Mouse (Mus musculus): ENCODE results near the gene Ube2d3. TPM values are rescaled to one million over a fixed set of nuclear protein-coding genes. Genes with fewer than 3 reads are reported as not detected.

The Ube2d3 gene
- polyA plus RNA-seq, 1 experiment, result 470 TPM

DNA sequence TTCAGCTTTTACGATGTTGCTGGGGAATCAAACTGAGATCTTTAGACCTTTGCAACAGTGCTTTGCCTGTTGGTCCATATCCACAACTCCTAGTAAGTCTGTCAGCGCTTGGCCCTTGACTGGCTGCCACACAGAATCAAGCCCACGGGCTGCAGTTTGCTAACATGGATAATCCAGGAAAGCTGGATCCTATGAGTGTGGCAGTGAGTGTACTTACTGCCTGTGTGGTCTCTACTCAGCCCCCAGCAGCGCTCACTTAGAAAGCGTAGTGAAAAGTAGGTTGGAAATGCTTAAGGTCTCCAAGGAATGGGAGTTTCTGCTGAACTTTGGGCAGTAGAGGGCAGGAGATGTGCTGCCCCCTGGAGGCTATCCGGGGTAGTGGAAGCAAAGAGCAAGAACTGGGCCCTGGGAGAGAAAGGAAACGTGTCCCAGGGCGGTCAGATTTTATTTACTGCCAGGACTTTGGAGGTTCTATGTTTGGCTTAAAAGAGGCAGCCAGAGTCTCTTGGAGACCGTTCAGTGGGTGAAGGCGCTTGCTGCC lies 67.5 kb downstream of the Ube2d3 start:
- Histone ChIP-seq H3K4me3 (ENCODE audit: insufficient read depth, low read length) (no peak overlapping the region), H3K4me1 (ENCODE audit: control insufficient read depth, insufficient read depth, low read length) (no peaks in the 10 kb centered on the region), H3K27ac (ENCODE audit: insufficient read depth, low read length) (no peak overlapping the region)
- TF ChIP-seq CTCF (IDR thresholded peaks at IDR 0.05; ENCODE audit: borderline replicate concordance, insufficient read depth, low read length) (peak; percentile 44; the same call in 1 of the 2 replicates), POLR2A (IDR thresholded peaks at IDR 0.05; ENCODE audit: low read depth, low read length) (no peak)

DNA sequence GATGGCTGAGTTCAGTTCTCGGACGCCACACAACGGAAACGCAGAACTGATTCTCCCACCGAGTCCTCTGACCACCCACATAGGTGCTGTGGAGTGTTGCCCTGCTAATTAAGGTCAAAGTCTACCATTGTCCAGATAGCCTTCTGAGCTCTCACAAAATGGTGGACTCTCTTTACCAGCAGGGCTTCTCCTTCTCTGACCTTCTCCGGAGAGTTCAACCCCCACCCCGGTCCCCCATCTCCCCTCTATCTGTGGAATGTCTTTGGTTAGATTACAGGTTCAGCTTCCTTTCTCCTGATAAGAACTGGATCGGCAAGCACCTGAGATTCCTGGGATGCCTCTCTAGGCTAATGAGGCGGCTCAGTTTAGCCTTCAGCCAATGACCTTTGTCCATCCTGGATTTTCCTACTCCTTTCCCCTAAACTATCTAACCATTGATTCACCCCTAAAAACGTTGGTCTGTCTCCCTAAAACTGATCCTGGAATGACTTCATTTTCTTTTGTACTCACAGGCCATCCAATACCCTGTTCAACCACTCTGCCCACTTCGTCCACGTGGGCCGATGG lies 68.0 kb downstream of the Ube2d3 start:
- no peak for TF ChIP-seq POLR2A (IDR thresholded peaks at IDR 0.05; ENCODE audit: low read depth, low read length)
- no peak for TF ChIP-seq CTCF (IDR thresholded peaks at IDR 0.05; ENCODE audit: borderline replicate concordance, insufficient read depth, low read length)

DNA sequence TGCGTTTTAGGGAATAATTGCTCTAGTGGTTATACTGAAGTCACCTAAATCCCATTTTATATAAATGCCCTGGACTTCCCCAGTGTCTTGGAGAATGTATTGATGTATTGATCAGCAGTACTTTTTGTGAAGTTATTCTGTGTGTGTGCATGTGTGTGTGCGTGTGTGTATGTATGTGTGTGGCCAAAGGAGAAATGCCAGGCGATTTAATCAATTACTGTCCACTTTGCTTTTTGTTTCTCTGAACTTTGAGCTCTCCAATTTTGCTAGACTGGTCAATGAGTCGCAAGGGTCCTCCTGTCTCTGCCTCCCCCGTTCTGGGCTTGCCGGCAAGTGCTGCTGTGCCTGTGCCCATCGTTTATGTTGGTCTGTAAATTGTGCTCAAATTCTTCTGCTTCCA lies 69.6 kb downstream of the Ube2d3 start:
- Histone ChIP-seq H3K4me1 (ENCODE audit: control insufficient read depth, insufficient read depth, low read length) (no peaks in the 10 kb centered on the region), H3K4me3 (ENCODE audit: insufficient read depth, low read length) (no peak overlapping the region), H3K27ac (ENCODE audit: insufficient read depth, low read length) (no peak overlapping the region)
- no peak for TF ChIP-seq CTCF (IDR thresholded peaks at IDR 0.05; ENCODE audit: borderline replicate concordance, insufficient read depth, low read length)
- no peak for TF ChIP-seq POLR2A (IDR thresholded peaks at IDR 0.05; ENCODE audit: low read depth, low read length)

More for the DNA sequence above, 68.0 kb downstream of the Ube2d3 start:
- Histone ChIP-seq H3K4me3 (ENCODE audit: insufficient read depth, low read length) (no peak overlapping the region), H3K4me1 (ENCODE audit: control insufficient read depth, insufficient read depth, low read length) (no peaks in the 10 kb centered on the region), H3K27ac (ENCODE audit: insufficient read depth, low read length) (no peak overlapping the region)

DNA sequence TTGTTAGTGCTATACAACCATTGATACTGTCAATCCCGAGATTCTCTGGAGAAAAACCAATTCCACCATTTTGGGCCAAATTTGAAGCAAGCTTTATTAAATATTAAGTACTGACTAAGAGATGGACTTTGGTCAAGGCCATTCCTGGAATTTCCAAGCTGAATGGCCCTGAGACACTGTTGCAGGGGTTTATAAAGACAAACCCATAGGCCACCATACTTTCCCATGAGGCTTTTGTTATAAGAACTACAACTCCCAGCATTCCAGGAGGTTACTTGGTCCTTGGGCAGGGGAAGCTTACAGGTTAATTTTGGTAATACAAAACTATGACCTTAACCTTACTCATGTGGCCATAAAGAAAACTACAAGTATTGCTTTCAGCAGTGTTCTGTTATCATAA lies 70.2 kb downstream of the Ube2d3 start:
- Histone ChIP-seq H3K4me3 (ENCODE audit: insufficient read depth, low read length) (no peak overlapping the region), H3K27ac (ENCODE audit: insufficient read depth, low read length) (no peak overlapping the region), H3K4me1 (ENCODE audit: control insufficient read depth, insufficient read depth, low read length) (no peaks in the 10 kb centered on the region)
- TF ChIP-seq POLR2A (IDR thresholded peaks at IDR 0.05; ENCODE audit: low read depth, low read length) (no peak), CTCF (IDR thresholded peaks at IDR 0.05; ENCODE audit: borderline replicate concordance, insufficient read depth, low read length) (no peak)

DNA sequence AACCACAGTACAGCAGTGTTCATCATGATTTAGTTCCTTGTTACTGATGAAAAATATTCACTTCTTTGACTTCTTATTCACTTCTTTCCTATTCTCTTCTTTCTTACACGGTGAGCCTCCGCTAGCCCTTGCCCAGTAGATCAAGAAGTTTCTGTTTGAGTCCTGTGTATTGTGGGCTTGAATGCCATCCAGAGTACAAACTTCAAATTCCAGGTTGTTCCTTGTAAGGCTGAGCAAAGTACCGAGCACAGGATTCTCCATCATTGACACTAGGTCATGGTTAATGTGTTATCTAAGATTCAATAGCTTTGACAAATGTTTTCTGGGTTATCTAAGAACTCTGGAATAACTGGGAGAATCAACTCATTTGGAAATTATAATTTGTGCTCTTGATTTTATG lies 72.4 kb downstream of the Ube2d3 start:
- Histone ChIP-seq H3K27ac (ENCODE audit: insufficient read depth, low read length) (no peak overlapping the region), H3K4me3 (ENCODE audit: insufficient read depth, low read length) (no peak overlapping the region), H3K4me1 (ENCODE audit: control insufficient read depth, insufficient read depth, low read length) (no peaks in the 10 kb centered on the region)
- TF ChIP-seq CTCF (IDR thresholded peaks at IDR 0.05; ENCODE audit: borderline replicate concordance, insufficient read depth, low read length) (no peak), POLR2A (IDR thresholded peaks at IDR 0.05; ENCODE audit: low read depth, low read length) (no peak)

DNA sequence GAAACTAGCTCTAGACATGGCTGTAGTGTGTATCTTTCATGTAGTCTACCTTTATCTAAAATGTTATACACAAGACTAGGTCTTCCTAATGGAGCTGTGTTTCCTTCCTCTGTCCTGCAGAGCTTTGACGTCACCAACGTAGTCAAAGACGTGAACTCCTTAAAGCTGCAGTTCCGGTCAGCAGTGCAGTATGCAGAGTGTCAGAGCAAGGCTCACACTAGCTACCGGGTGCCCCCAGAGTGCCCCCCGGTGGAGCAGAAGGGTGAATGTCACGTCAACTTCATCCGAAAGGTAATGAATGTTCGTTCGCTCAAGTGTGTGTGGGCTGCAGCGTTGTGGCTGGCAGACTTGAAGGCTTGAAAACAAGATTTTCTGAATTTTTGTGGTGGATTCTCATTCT lies 73.7 kb downstream of the Ube2d3 start:
- Histone ChIP-seq H3K4me3 (ENCODE audit: insufficient read depth, low read length) (no peak overlapping the region), H3K27ac (ENCODE audit: insufficient read depth, low read length) (no peak overlapping the region), H3K4me1 (ENCODE audit: control insufficient read depth, insufficient read depth, low read length) (no peaks in the 10 kb centered on the region)
- no peak for TF ChIP-seq POLR2A (IDR thresholded peaks at IDR 0.05; ENCODE audit: low read depth, low read length)
- 0 out of 2 replicates have a peak, but pooled peaks have one; percentile 14 for TF ChIP-seq CTCF (IDR thresholded peaks at IDR 0.05; ENCODE audit: borderline replicate concordance, insufficient read depth, low read length)

DNA sequence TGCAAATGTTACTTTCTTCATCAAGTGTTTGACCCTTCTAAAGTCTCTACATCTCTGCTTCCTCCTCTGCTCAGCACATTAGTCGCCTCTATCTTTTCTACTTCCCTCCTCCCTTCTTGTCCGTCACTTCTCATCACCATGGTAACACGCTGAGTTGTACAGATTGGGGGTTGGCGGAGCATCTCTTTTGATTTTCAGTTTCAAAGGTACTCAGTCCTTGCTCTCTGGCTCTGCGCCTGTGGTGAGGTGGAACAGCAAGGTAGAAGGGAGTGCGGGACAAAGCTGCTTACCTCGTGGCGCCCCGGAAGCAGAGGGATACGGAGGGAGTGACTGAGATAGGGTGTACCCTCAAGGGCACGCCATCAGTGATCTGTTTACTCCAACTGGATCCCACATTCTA lies 75.3 kb downstream of the Ube2d3 start:
- no peak overlapping the region for H3K27ac ChIP-seq (ENCODE audit: insufficient read depth, low read length)
- H3K4me3 ChIP-seq (ENCODE audit: insufficient read depth, low read length), result no peak overlapping the region
- no peak for TF ChIP-seq CTCF (IDR thresholded peaks at IDR 0.05; ENCODE audit: borderline replicate concordance, insufficient read depth, low read length)
- no peak for TF ChIP-seq POLR2A (IDR thresholded peaks at IDR 0.05; ENCODE audit: low read depth, low read length)
- no peaks in the 10 kb centered on the region for H3K4me1 ChIP-seq (ENCODE audit: control insufficient read depth, insufficient read depth, low read length)

DNA sequence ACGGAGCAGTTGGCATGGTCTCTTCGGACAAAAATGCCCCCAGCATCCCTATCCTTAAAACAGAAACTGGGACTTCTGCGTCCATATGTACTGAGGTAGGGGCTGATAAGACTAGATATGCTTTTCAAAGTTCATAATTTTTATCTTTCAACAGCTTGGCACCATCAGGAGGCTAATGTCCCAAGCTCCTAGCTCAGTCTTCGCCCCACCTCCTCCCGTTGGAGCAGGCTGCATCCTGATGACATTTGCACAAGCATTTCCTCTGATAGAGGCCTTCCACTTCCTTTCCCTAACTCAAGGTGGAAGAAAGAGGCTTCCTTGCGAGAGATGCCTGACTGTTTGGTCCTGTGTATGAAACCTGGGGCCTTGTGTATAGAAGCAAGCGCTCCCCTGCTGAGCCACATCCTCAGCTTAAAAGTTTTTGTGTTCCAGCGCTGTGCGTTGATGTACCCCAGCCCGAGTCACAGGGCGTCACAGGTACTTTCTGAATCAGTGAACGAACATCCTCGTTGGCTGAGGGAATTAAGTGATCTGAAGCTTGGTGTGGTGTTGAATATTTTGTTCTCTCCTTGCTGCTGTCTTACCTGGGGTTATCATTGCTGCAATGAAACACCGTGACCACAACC lies 76.0 kb downstream of the Ube2d3 start:
- Histone ChIP-seq H3K4me3 (ENCODE audit: insufficient read depth, low read length) (no peak overlapping the region), H3K27ac (ENCODE audit: insufficient read depth, low read length) (no peak overlapping the region), H3K4me1 (ENCODE audit: control insufficient read depth, insufficient read depth, low read length) (no peaks in the 10 kb centered on the region)
- TF ChIP-seq CTCF (IDR thresholded peaks at IDR 0.05; ENCODE audit: borderline replicate concordance, insufficient read depth, low read length) (no peak), POLR2A (IDR thresholded peaks at IDR 0.05; ENCODE audit: low read depth, low read length) (no peak)

DNA sequence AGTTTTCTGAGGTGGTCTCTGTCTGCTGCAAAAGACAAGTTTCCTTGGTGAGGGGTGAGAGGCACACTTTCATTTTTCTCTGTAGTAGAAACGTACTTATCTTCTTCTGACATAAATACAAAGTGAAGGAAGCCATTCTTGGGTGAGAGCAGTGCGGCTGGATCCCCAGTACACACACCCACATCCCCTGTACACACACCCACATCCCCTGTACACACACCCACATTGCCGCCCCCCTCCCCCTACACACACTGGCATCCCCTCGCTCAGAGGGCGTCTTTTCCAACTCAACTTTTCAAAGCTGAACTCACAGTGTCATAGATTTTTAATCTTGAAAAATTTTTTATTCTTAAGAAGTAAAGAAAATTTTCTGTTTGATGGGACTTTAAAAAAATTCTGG lies 77.3 kb downstream of the Ube2d3 start:
- no peak for TF ChIP-seq CTCF (IDR thresholded peaks at IDR 0.05; ENCODE audit: borderline replicate concordance, insufficient read depth, low read length)
- TF ChIP-seq POLR2A (IDR thresholded peaks at IDR 0.05; ENCODE audit: low read depth, low read length), result no peak

DNA sequence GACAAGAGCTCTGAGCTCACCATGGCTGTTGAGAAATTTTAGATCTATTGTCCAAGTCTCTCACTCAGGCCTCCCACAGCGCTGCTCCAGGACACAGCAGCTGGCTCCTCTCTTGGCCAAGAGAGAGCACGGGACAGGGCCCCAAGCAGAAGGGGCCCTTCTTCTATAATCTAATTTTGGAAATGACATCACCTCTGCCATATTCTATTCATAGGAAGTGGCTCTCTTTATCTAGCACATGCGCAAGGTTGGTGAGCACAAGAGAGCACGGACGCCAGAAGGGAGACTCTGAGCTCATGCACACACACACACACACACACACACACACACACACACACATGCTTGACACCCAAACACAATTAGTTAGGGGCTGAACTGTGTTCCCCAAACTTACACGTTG lies 78.9 kb downstream of the Ube2d3 start:
- Histone ChIP-seq H3K27ac (ENCODE audit: insufficient read depth, low read length) (no peak overlapping the region), H3K4me3 (ENCODE audit: insufficient read depth, low read length) (no peak overlapping the region), H3K4me1 (ENCODE audit: control insufficient read depth, insufficient read depth, low read length) (peaks cover 9% of the 10 kb centered on the region)
- no peak for TF ChIP-seq POLR2A (IDR thresholded peaks at IDR 0.05; ENCODE audit: low read depth, low read length)

More for the DNA sequence above, 77.3 kb downstream of the Ube2d3 start:
- H3K4me3 ChIP-seq (ENCODE audit: insufficient read depth, low read length), result no peak overlapping the region
- no peak overlapping the region for H3K27ac ChIP-seq (ENCODE audit: insufficient read depth, low read length)
- 0 out of 2 replicates have a peak, but pooled peaks cover 4% of the 10 kb centered on the region for H3K4me1 ChIP-seq (ENCODE audit: control insufficient read depth, insufficient read depth, low read length)

Other genes starting within 250 kb of the Ube2d3 start
- 32.3 and 46.1 TPM in 2 replicates for gene Cenpe, start 225.6 kb upstream of the Ube2d3 start, polyA plus RNA-seq (2011; ENCODE audit: insufficient read length, low read depth, missing spikeins)
- gene Bdh2, start 156.9 kb upstream of the Ube2d3 start, polyA plus RNA-seq (2011; ENCODE audit: insufficient read length, low read depth, missing spikeins), result 1.6 and 3.8 TPM in 2 replicates
- 1.4 TPM in 2 replicates for gene Slc9b2, start 130.4 kb upstream of the Ube2d3 start, polyA plus RNA-seq (2011; ENCODE audit: insufficient read length, low read depth, missing spikeins)
- gene Slc9b1, start 90.1 kb upstream of the Ube2d3 start, polyA plus RNA-seq (2011; ENCODE audit: insufficient read length, low read depth, missing spikeins), result not detected in 2 replicates
- gene Cisd2, start 14.2 kb upstream of the Ube2d3 start, polyA plus RNA-seq (2011; ENCODE audit: insufficient read length, low read depth, missing spikeins), result 29.1 and 31.8 TPM in 2 replicates
- 12.9 and 21.7 TPM in 2 replicates for gene Manba, start 47.5 kb downstream of the Ube2d3 start, polyA plus RNA-seq (2011; ENCODE audit: insufficient read length, low read depth, missing spikeins)